Mouse (Mus musculus): ENCODE measurements at regions not wholly inside any gene's neighbourhood (a gene's known extent, or its start where the extent isn't known, plus 50 kb on each side); places are given as distances from the start of the nearest gene placed in this dataset.

GRCm38 (mm10) chr12:70628384-70629365 is 175.8 kb downstream of the Tmx1 start:
- no peak for DNase-seq (ENCODE audit: low spot score in 2 of 2)

DNA sequence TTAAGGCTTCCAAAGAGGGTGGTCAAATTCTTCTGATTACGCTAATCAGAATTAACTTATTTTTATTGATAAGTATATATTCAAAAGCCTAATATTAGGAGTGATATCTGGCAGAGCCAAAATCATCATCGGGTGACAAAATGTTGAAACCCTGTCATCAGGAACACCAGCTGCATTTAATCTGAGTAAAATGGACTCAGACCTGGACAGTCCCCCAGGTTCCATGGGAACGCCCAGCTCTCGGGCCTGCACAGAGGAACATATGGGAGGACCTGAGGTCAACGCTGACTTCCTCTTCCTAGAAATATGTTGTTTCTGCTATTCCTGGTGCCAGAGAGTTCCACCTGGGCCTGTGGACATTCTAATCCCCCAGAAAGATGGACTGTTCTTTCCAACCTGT is 176.5 kb downstream of the Tmx1 start:
- DNase-seq (ENCODE audit: low spot score in 2 of 2) = no peak

GRCm38 (mm10) chr12:70631281-70631680 is 178.4 kb downstream of the Tmx1 start:
- DNase-seq (ENCODE audit: low spot score in 2 of 2) = no peak

GRCm38 (mm10) chr12:70633194-70633593 is 180.3 kb downstream of the Tmx1 start:
- DNase-seq (ENCODE audit: low spot score in 2 of 2) = no peak

DNA sequence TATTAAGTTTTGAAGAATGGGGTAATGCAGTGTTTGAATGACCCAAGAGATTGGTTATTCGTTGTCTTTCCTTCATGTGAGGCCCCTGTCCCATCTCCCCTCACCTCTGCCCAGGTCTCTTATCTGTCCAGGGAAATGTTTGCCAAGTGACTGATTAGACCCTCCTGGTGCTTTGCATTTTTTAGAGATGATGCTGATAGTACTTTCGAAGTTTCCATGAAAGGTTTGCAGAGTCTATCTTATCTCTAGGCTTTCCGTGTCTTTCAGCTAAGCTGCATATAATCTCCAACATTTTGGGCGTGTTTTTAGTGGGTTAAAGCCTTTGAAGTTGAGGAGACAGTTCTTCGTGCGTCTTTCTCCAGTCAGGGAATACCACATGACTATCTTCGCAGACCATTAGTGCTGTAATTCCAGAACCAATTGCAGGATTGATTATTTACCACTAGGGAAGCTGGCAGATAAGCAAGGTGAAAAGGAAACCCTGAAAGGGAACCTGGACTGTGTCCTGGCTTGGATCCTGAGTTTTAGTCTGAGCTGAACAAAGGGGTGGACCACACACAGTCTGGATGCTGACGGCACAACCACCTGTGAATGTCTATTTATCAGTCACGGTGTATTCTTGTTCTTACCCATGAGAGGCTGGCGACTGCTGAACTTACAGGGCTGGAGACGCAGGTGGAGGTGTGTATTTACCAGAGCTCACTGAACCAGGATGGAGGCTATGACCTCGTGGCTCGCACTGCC is 180.9 kb downstream of the Tmx1 start:
- no peak for DNase-seq (ENCODE audit: low spot score in 2 of 2)

- no peak for DNase-seq (ENCODE audit: low spot score in 2 of 2)
These were observed 183.1 kb downstream of the Tmx1 start for GRCm38 (mm10) chr12:70635997-70636396.

DNA sequence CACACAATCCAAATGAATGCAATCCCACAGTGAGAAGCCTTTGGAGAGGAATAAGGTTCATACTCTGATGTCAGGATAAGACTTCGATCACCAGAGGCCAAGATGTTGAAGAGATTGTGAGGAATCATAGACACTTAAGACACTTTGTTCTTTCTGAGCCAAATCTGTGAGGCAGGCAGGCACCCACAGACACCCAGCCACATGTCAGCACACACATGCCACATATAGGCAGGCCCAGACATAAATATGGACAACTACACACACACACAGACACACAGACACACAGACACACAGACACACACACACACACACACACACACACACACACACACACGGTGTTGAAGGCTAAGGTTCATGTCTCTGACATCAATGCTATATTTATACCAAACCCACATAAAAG is 185.1 kb upstream of the Frmd6 start:
- DNase-seq (ENCODE audit: low spot score in 2 of 2) = no peak

- DNase-seq (ENCODE audit: low spot score in 2 of 2) = no peak
These were observed 180.4 kb upstream of the Frmd6 start for GRCm38 (mm10) chr12:70644910-70645309.

DNA sequence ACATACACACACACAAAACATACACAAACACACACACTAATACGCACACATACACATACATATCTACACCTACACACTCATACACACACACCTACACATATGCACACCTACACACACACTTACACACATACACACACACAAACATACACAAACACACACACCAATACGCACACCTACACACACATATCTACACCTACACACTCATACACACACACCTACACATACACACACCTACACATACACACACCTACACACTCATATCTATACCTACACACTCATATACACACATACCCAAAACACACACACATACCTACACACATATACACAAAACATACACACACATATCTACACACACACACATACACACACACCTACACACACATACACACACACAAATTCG is 179.9 kb upstream of the Frmd6 start:
- no peak for DNase-seq (ENCODE audit: low spot score in 2 of 2)

- no peak for DNase-seq (ENCODE audit: low spot score in 2 of 2)
These were observed 177.8 kb upstream of the Frmd6 start for GRCm38 (mm10) chr12:70647516-70647915.

DNA sequence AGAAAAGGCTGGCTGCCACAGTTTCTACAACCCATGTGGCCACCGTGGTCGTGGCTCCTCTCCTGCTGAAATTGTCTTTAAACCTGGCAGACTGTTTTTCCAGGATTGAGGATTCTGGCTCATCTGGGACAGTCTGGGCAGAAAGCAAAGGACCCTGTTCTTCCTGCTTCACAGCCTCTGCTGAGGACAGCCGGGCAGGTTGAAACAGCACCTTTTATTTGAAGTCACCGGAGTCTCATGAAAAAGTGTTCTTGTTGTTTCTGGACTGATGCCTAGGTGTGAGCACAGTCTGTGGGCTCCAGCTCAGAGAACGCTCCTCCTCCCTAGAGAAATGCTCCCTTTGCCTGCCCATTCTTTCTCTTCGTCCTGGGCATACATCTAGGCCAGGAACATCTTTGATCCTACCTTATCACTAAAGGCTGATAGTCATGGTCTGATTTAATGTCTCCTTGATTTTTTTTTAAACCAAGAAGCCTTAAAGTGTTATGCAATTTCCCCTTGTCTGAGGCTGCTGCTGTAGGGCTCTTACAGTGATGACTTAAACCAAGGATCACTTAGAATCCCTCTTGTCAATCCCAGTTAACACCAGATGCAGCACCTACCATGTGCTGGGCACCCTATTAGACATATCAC is 177.0 kb upstream of the Frmd6 start:
- no peak for DNase-seq (ENCODE audit: low spot score in 2 of 2)

GRCm38 (mm10) chr12:70648812-70649188 is 176.5 kb upstream of the Frmd6 start:
- DNase-seq (ENCODE audit: low spot score in 2 of 2) = no peak

DNA sequence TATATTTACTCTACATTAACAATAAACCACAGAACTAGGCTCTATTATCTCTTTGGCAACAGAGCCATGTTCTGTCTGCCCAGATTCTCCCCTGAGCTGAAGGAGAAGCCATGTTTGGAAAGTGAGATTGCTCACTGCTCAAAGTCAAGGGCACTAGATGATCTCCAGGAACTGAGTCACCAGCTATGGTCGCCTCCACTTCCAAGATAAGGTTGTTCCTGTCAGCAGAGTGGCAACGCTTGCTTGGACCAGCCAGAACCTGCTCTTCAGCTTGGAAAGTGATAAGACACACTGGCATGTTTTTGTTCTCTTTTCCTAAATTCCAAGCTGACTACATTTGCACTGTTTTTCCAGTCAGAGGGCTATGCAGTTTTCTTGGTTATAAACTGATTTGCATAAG is 175.6 kb upstream of the Frmd6 start:
- no peak for DNase-seq (ENCODE audit: low spot score in 2 of 2)

GRCm38 (mm10) chr12:70650470-70650869 is 174.8 kb upstream of the Frmd6 start:
- DNase-seq (ENCODE audit: low spot score in 2 of 2) = no peak

DNA sequence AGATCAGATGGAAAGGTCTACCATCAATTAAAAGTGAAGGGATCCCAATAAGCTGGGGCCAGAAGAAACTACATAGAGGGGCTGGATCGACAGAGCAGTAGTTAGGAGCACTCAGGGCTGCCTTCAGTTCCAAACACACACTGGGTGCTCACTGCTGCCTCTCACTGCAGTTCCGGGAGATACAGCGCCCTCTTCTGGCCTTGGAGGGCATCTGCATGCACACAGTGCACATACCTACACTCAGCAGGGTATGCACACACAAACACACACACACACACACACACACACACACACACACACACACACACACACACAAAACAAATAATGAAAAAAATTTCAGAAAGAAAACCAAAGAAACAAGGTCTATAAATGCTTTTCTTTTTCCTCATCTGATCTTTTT is 172.6 kb upstream of the Frmd6 start:
- DNase-seq (ENCODE audit: low spot score in 2 of 2) = no peak

- DNase-seq (ENCODE audit: low spot score in 2 of 2) = no peak
These were observed 171.3 kb upstream of the Frmd6 start for GRCm38 (mm10) chr12:70653971-70654370.

- DNase-seq (ENCODE audit: low spot score in 2 of 2) = no peak
These were observed 170.8 kb upstream of the Frmd6 start for GRCm38 (mm10) chr12:70654546-70654945.

GRCm38 (mm10) chr12:70655411-70655811 is 169.9 kb upstream of the Frmd6 start:
- DNase-seq (ENCODE audit: low spot score in 2 of 2) = no peak

DNA sequence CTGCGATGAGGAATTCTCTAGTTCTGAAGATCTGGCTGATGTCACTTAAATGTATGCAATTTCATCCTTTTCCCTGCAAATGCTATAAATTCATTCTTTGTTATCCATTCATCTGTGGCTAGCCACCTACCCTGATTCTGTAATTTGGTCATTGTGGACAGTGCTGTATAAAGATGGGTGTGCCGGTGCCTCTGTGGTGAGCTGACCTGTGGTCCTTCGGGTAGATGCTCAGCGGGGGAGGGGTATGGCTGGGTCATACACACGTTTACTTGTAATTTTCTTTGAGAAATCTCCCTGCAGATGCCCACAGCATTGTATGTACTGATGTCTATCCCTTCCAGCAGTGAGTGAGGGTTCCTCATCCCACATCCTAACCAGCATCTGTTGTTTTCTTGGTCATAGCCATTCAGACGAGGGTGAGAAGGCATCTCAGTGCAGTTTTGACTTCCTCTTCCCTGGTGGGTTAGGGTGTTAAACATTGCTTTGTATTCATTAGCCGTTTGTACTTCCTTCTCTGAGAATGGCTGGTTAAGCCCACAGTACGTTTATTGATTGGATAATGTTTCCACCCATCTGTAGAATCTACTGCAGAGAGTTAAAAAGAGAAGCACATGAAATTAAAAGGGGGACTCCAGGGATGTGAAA is 169.3 kb upstream of the Frmd6 start:
- no peak for DNase-seq (ENCODE audit: low spot score in 2 of 2)

DNA sequence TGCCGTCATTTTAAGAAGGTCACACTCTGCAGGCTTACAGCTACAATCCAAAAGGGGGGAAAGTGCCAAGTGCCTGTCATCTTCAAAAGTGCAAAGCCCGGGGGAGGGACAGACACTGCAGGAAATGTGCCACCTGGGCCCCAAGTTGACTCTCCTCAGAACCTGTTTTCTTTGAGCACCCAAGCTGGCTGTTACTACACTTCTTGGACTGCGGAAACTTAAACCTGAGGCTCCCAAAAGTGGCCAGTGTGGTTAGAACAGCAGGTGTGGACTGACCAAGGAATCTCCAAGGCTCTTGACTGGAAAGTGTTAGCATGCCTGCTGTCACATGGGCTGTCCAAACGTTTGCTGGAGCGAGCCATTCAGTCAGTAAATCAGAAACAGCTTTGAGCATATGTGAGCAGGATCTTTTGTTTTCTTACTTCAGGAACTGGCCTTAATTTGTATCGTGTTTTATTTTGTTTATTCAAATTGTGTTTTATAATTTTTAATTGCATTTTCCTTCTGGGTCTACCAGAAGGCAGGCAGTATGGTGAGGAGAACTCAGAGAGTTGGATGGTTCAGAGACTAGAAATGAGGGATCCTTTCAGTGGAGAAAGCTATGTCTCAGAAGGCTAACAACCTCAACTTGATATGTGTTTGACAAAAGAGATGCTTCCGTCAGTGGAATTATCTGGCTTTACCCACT is 168.4 kb upstream of the Frmd6 start:
- no peak for DNase-seq (ENCODE audit: low spot score in 2 of 2)

- DNase-seq (ENCODE audit: low spot score in 2 of 2) = no peak
These were observed 167.9 kb upstream of the Frmd6 start for GRCm38 (mm10) chr12:70657493-70657810.
